Mouse (Mus musculus) splenic B cell, adult 2 months (primary cell): Measurements from ENCODE around the gene Csmd2.

Source experiments
- DNase-seq: peaks from one replicate; pipeline ENCODE4 v3.0.0-alpha.2; 2011; ENCODE audit warnings: low read depth, low spot score
- H3K27me3 ChIP-seq: 2 replicates; pipeline ENCODE4 v1.6.1; 2012; ENCODE audit warnings: mild to moderate bottlenecking, low read length, moderate library complexity, mixed read lengths; ENCODE audit not compliant: control insufficient read depth, poor library complexity, insufficient read depth, severe bottlenecking
- H3K36me3 ChIP-seq: 2 replicates; pipeline ENCODE4 v1.6.1; 2012; ENCODE audit warnings: mild to moderate bottlenecking, low read length, moderate library complexity, mixed read lengths; ENCODE audit not compliant: control insufficient read depth, poor library complexity, insufficient read depth, severe bottlenecking

The Csmd2 gene

GRCm38 (mm10) chr4:128397804-128398203, 410.1 kb downstream of the Csmd2 start:
- DNase-seq, result no peak
- Histone ChIP-seq H3K27me3 (no peaks in the 10 kb centered on the region), H3K36me3 (no peaks in the 10 kb centered on the region)

- H3K36me3 ChIP-seq, result no peaks in the 10 kb centered on the region
- DNase-seq, result no peak
- no peaks in the 10 kb centered on the region for H3K27me3 ChIP-seq
Observed at GRCm38 (mm10) chr4:128398948-128399347, 411.3 kb downstream of the Csmd2 start.

GRCm38 (mm10) chr4:128400016-128400415, 412.4 kb downstream of the Csmd2 start:
- H3K36me3 ChIP-seq, result no peaks in the 10 kb centered on the region
- DNase-seq, result no peak
- H3K27me3 ChIP-seq, result no peaks in the 10 kb centered on the region

- no peak for DNase-seq
- Histone ChIP-seq H3K27me3 (no peaks in the 10 kb centered on the region), H3K36me3 (no peaks in the 10 kb centered on the region)
Observed at GRCm38 (mm10) chr4:128401591-128401990, 413.9 kb downstream of the Csmd2 start.

- Histone ChIP-seq H3K27me3 (no peaks in the 10 kb centered on the region), H3K36me3 (no peaks in the 10 kb centered on the region)
- no peak for DNase-seq
Observed at GRCm38 (mm10) chr4:128402706-128403105, 415.0 kb downstream of the Csmd2 start.

- no peaks in the 10 kb centered on the region for H3K36me3 ChIP-seq
- no peaks in the 10 kb centered on the region for H3K27me3 ChIP-seq
- no peak for DNase-seq
Observed at GRCm38 (mm10) chr4:128405576-128405975, 417.9 kb downstream of the Csmd2 start.

GRCm38 (mm10) chr4:128407084-128407845, 419.6 kb downstream of the Csmd2 start:
- no peaks in the 10 kb centered on the region for H3K27me3 ChIP-seq

GRCm38 (mm10) chr4:128411941-128412630, 424.4 kb downstream of the Csmd2 start:
- H3K36me3 ChIP-seq, result no peaks in the 10 kb centered on the region
- no peaks in the 10 kb centered on the region for H3K27me3 ChIP-seq
- no peak for DNase-seq

More at GRCm38 (mm10) chr4:128407084-128407845, 419.6 kb downstream of the Csmd2 start:
- DNase-seq, result no peak
- no peaks in the 10 kb centered on the region for H3K36me3 ChIP-seq

- Histone ChIP-seq H3K27me3 (no peaks in the 10 kb centered on the region), H3K36me3 (no peaks in the 10 kb centered on the region)
- no peak for DNase-seq
Observed at GRCm38 (mm10) chr4:128414741-128415140, 427.1 kb downstream of the Csmd2 start.

- H3K27me3 ChIP-seq, result no peaks in the 10 kb centered on the region
- DNase-seq, result no peak
- no peaks in the 10 kb centered on the region for H3K36me3 ChIP-seq
Observed at GRCm38 (mm10) chr4:128419988-128420617, 432.4 kb downstream of the Csmd2 start.

GRCm38 (mm10) chr4:128422486-128422885, 434.8 kb downstream of the Csmd2 start:
- H3K27me3 ChIP-seq, result no peaks in the 10 kb centered on the region
- DNase-seq, result no peak
- H3K36me3 ChIP-seq, result no peaks in the 10 kb centered on the region

GRCm38 (mm10) chr4:128425339-128425738, 437.7 kb downstream of the Csmd2 start:
- no peak for DNase-seq
- H3K36me3 ChIP-seq, result no peaks in the 10 kb centered on the region

GRCm38 (mm10) chr4:128427261-128428030, 439.8 kb downstream of the Csmd2 start:
- DNase-seq, result no peak
- Histone ChIP-seq H3K36me3 (no peaks in the 10 kb centered on the region), H3K27me3 (no peaks in the 10 kb centered on the region)

More at GRCm38 (mm10) chr4:128425339-128425738, 437.7 kb downstream of the Csmd2 start:
- H3K27me3 ChIP-seq, result no peaks in the 10 kb centered on the region

- no peaks in the 10 kb centered on the region for H3K36me3 ChIP-seq
- no peak for DNase-seq
Observed at GRCm38 (mm10) chr4:128428303-128429107, 440.8 kb downstream of the Csmd2 start.

More at GRCm38 (mm10) chr4:128428303-128429107, 440.8 kb downstream of the Csmd2 start:
- H3K27me3 ChIP-seq, result no peaks in the 10 kb centered on the region
